Comparison of ENCODE assay signal across 10 mouse cellular contexts in genomic region chr10:78372681-78373668, GRCm38 (mm10). TPM values are rescaled to one million over a fixed set of nuclear protein-coding genes. Genes with fewer than 3 reads are reported as not detected.
A peak's percentile ranks its signal among the peaks of the same experiment; 100 is the strongest.
DNase-seq lines count a peak whose midpoint lies in the region; ATAC-seq and TF ChIP-seq lines count a peak whose summit lies in the region.
"Had no signal": no experiment of that assay in that cellular context is flagged by ENCODE, and none has a peak within 500 bp of the region (broad histone marks: within the 10 kb centered on the region; RNA-seq: fewer than 3 reads in every experiment).

No protein-coding gene starts in this region.

- H3K27me3 ChIP-seq in liver, embryonic 14.5 days (ENCODE audit: control insufficient read depth, insufficient read depth, low read length) = no peaks in the 10 kb centered on the region
- no peaks in the 10 kb centered on the region for H3K27me3 ChIP-seq in splenic B cell, adult 2 months (ENCODE audit: control insufficient read depth, insufficient read depth, low read length, poor library complexity, severe bottlenecking)

- TF ChIP-seq EP300 in liver, embryonic 14.5 days (IDR thresholded peaks at IDR 0.05; ENCODE audit: low read depth) = no peak

- peak overlapping the region; percentile 55 for H3K4me2 ChIP-seq in liver, embryonic 14.5 days (ENCODE audit: low read depth)
- H3K4me2 ChIP-seq: limb, embryonic 12.5 days had no signal

- peaks cover 15 to 30% of the 10 kb centered on the region in 2 experiments for H3K4me1 ChIP-seq in liver, embryonic 14.5 days (replicated peaks; ENCODE audit: control insufficient read depth in 2 of 2, insufficient read depth in 2 of 2, low read length in 1 of 2)
- H3K4me1 ChIP-seq: limb, embryonic 12.5 days had no signal

- no peaks in the 10 kb centered on the region for H3K36me3 ChIP-seq in liver, embryonic 14.5 days (replicated peaks; ENCODE audit: control insufficient read depth, insufficient read depth, low read depth)
- H3K36me3 ChIP-seq in splenic B cell, adult 2 months (ENCODE audit: control insufficient read depth, insufficient read depth, low read length, poor library complexity, severe bottlenecking) = no peaks in the 10 kb centered on the region
- H3K36me3 ChIP-seq: limb, embryonic 12.5 days had no signal

- 37% methylated on average over 27 of the region's 27 CpGs for WGBS in liver, embryonic 14.5 days (ENCODE audit: insufficient replicate concordance)

- no peak overlapping the region; the same call in 1 of the 2 replicates for H3K4me3 ChIP-seq in left cerebral cortex, adult 2 months
- peak overlapping the region; percentile 7 to 28; a peak in 2 of 4 replicates for H3K4me3 ChIP-seq in liver, embryonic 14.5 days (ENCODE audit: insufficient read depth in 1 of 2, low read depth in 2 of 2, low read length in 2 of 2)
- H3K4me3 ChIP-seq: limb, embryonic 12.5 days; myocyte had no signal

- no peak for TF ChIP-seq CTCF in left cerebral cortex, adult 2 months (IDR thresholded peaks at IDR 0.05)
- no peak for TF ChIP-seq CTCF in liver, embryonic 14.5 days (IDR thresholded peaks at IDR 0.05; ENCODE audit: low read depth)

- no peak overlapping the region for H3K9ac ChIP-seq in liver, embryonic 14.5 days (replicated peaks)
- H3K9ac ChIP-seq: limb, embryonic 12.5 days had no signal

- H3K27ac ChIP-seq in left cerebral cortex, adult 2 months = peak overlapping the region; percentile 22; the same call in 1 of the 2 replicates
- H3K27ac ChIP-seq in liver, embryonic 14.5 days = no peak overlapping the region
- H3K27ac ChIP-seq: limb, embryonic 12.5 days had no signal

- intact Hi-C loops in left cerebral cortex, adult 2 months (cut with DNase I) = loop anchor here (1.0 to 5.0 kb wide), 2 partner anchors 12 to 76 kb away; no protein-coding TSS in a partner anchor
- intact Hi-C loops in left cerebral cortex, postnatal 10 days (cut with DNase I) = no loop called here

- DNase-seq in left cerebral cortex, adult 2 months (ENCODE audit: extremely low spot score in 1 of 2, low spot score in 2 of 2) = no peak
- DNase-seq in left cerebral cortex, postnatal 10 days (ENCODE audit: extremely low spot score in 1 of 2, low spot score in 2 of 2) = no peak
- DNase-seq in ZHBTc4 (ENCODE audit: low read depth, low spot score) = peak; percentile 69
- DNase-seq in liver, embryonic 14.5 days (ENCODE audit: low read depth in 3 of 3, low spot score in 3 of 3) = peak; percentile 50 to 60 (median 55)
- DNase-seq in splenic B cell, adult 2 months (ENCODE audit: low read depth, low spot score) = peak; percentile 90
- no peak for DNase-seq in cerebellum, postnatal 10 days
- no peak for DNase-seq in yolk sac, embryonic 10.5 days (ENCODE audit: low spot score)
- no peak for DNase-seq in gastrocnemius, postnatal 10 days

- H3K9me3 ChIP-seq in liver, embryonic 14.5 days (ENCODE audit: control insufficient read depth, low read length) = no peaks in the 10 kb centered on the region
- H3K9me3 ChIP-seq: limb, embryonic 12.5 days had no signal

- ATAC-seq in liver, embryonic 14.5 days (ENCODE audit: insufficient read depth) = peak; percentile 73

RNA-seq across cellular contexts. Expression of gene Agpat3, which starts 20.7 kb away (rescaled TPM):
- 100 to 1,000 TPM; 246 to 255 TPM for total RNA-seq in left cerebral cortex, adult 2 months (2021)
- total RNA-seq in left cerebral cortex, postnatal 10 days (2021) = 100 to 1,000 TPM; 251 to 263 TPM
- 11.0 and 14.5 TPM in 2 replicates for polyA plus RNA-seq in liver, embryonic 14.5 days (2012; rRNA removed)
- 21.0 and 21.3 TPM in 2 replicates for polyA plus RNA-seq in liver, embryonic 14.5 days (2014; fragmentation: Nextera tagmentation; extraction: Ambion mirVana)
- 100 to 1,000 TPM; 182 to 191 TPM for total RNA-seq in gastrocnemius, postnatal 10 days (2021)

RNA-seq across cellular contexts. Expression of gene Rrp1, which starts 39.9 kb away (rescaled TPM):
- 100 to 1,000 TPM; 339 to 348 TPM for total RNA-seq in left cerebral cortex, adult 2 months (2021)
- 100 to 1,000 TPM; 345 to 346 TPM for total RNA-seq in left cerebral cortex, postnatal 10 days (2021)
- polyA plus RNA-seq in liver, embryonic 14.5 days (2012; rRNA removed) = 43.0 and 69.7 TPM in 2 replicates
- polyA plus RNA-seq in liver, embryonic 14.5 days (2014; fragmentation: Nextera tagmentation; extraction: Ambion mirVana) = 79.8 and 89.7 TPM in 2 replicates
- total RNA-seq in gastrocnemius, postnatal 10 days (2021) = 10 to 100 TPM; 82.0 to 91.3 TPM

RNA-seq across cellular contexts. Expression of gene Cstb, which starts 52.5 kb away (rescaled TPM):
- 10 to 100 TPM; 41.0 to 41.7 TPM for total RNA-seq in left cerebral cortex, adult 2 months (2021)
- total RNA-seq in left cerebral cortex, postnatal 10 days (2021) = 10 to 100 TPM; 33.8 to 37.4 TPM
- polyA plus RNA-seq in liver, embryonic 14.5 days (2012; rRNA removed) = 58.1 and 74.9 TPM in 2 replicates
- 111 and 122 TPM in 2 replicates for polyA plus RNA-seq in liver, embryonic 14.5 days (2014; fragmentation: Nextera tagmentation; extraction: Ambion mirVana)
- 10 to 100 TPM; 28.5 to 40.5 TPM for total RNA-seq in gastrocnemius, postnatal 10 days (2021)

Comparison
In these comparisons a context has a peak if more than half of its experiments do, and no peak if none do; other contexts are left out.
1. DNase-seq: peak in ZHBTc4 (single experiment), liver, embryonic 14.5 days (3 of 3) and splenic B cell, adult 2 months (single experiment); none in left cerebral cortex, adult 2 months (0 of 2), left cerebral cortex, postnatal 10 days (0 of 2), cerebellum, postnatal 10 days (0 of 2), yolk sac, embryonic 10.5 days (single experiment) and gastrocnemius, postnatal 10 days (single experiment).